Mouse (Mus musculus): ENCODE measurements around the gene Cradd. TPM values are rescaled to one million over a fixed set of nuclear protein-coding genes. Genes with fewer than 3 reads are reported as not detected.

Cradd gene
- 12.7 and 12.9 TPM in 2 replicates for polyA plus RNA-seq (2015; fragmentation: Nextera tagmentation; extraction: Ambion mirVana)

DNA sequence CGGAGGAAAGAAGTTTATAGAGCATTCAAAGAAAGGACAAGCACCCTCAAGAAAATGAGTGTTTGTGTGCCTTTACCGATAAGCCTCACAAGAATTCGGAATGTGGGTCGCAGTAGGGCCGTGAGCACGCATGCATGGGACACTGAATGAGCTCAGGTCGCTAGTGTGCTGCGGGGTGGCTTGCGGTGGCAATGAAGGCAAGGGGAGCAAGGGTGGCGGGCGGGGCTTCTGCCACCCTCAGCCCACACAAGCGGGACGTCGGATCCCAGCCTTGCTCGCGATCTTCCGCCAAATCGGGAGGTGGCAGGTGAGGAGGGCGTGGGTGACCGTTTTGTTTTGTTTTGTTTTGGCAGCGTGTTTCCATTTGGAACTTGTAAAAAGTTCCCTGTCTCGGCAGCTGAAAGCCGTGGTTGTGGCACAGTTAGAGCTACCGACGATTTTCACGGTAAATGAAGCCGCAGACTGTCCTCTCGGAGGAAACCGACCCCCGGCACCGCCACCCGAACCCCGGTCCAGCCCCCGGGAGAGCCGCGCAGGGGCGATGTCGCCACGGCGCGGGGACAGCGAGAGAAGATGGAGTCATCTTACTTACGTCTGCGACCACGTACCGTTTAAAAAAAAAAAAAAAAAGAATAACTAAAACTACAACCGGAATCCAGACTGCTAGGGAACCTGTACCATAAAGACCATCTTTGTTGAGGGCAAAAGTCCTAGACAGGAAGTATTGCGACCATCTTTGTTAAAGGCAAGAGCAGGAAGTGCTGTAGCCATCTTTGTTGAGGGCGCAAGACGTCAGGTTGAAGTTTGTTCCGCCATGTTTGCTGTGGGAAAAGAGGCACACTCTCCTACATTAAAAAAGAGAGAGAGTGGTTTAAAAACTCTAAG lies at the start of gene Cradd:
Gene Cradd, minus strand, starts transcription at position 741 of the 885 bp plus-strand sequence.
- Histone ChIP-seq H3K9me3 (no peaks in the 10 kb centered on the region), H3K27me3 (no peaks in the 10 kb centered on the region), H3K4me2 (peak within 1 kb of the TSS; percentile 72), H3K36me3 (no peaks in the 10 kb centered on the region), H3K4me1 (peaks cover 18% of the 10 kb centered on the region), H3K9ac (peak within 1 kb of the TSS; percentile 71), H3K4me3 (peak within 1 kb of the TSS; percentile 66), H3K27ac (peak within 1 kb of the TSS; percentile 96)
- WGBS, result under 1% methylated on average over 51 of the region's 51 CpGs
- ATAC-seq (ENCODE audit: borderline replicate concordance, extremely low read depth, low FRiP score, low TSS enrichment), result peak; percentile 86

DNA sequence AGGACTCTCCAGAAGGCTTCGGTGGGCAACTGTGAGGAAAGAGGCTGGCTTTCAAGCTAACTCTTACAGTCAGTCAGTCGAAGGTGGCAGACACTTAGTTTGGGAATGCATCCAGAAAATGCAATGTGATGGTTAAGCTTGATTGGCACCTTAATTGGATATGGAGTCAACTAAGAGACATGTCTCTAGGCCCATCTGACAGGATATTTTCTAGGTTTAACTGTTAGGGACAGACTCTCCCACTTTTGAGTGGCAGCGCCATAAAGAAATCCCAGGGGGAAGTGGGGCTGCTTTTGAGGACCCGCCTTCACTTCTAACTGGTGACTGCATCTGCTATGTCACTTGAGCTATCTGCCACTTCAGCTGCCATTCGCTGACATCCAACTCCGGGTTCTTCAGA lies 49.4 kb upstream of the Cradd start:
- Histone ChIP-seq H3K27me3 (no peaks in the 10 kb centered on the region), H3K4me2 (no peak overlapping the region), H3K27ac (no peak overlapping the region), H3K9ac (no peak overlapping the region), H3K4me3 (no peak overlapping the region), H3K9me3 (no peaks in the 10 kb centered on the region), H3K36me3 (no peaks in the 10 kb centered on the region), H3K4me1 (no peaks in the 10 kb centered on the region)
- 90% methylated on average over 6 of the region's 6 CpGs for WGBS
- no peak for ATAC-seq (ENCODE audit: borderline replicate concordance, extremely low read depth, low FRiP score, low TSS enrichment)

DNA sequence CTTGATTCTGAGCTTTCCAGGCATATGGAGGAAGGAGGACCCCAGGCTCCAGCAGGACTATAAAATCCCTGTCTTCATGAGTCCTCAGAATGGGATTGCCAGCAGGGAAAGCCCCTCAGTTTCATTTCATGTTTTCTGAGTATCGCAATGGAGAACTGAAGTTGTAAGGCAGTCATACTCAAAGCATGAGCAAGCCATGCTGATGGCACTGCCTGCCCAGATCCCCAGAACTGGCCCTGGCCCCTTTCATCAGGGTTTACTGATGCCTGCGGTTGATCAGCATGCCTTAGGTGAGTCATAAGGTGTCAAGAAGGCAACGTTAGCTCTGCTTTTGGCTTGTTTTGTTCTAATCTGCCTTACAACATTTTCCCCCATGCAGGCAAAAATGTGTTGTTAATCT lies 48.0 kb upstream of the Cradd start:
- 79% methylated on average over 3 of the region's 3 CpGs for WGBS
- H3K4me2 ChIP-seq, result no peak overlapping the region
- no peak overlapping the region for H3K27ac ChIP-seq
- no peak for ATAC-seq (ENCODE audit: borderline replicate concordance, extremely low read depth, low FRiP score, low TSS enrichment)
- H3K27me3 ChIP-seq, result no peaks in the 10 kb centered on the region
- no peaks in the 10 kb centered on the region for H3K9me3 ChIP-seq
- H3K4me3 ChIP-seq, result no peak overlapping the region
- no peak overlapping the region for H3K9ac ChIP-seq
- H3K4me1 ChIP-seq, result no peaks in the 10 kb centered on the region
- no peaks in the 10 kb centered on the region for H3K36me3 ChIP-seq

DNA sequence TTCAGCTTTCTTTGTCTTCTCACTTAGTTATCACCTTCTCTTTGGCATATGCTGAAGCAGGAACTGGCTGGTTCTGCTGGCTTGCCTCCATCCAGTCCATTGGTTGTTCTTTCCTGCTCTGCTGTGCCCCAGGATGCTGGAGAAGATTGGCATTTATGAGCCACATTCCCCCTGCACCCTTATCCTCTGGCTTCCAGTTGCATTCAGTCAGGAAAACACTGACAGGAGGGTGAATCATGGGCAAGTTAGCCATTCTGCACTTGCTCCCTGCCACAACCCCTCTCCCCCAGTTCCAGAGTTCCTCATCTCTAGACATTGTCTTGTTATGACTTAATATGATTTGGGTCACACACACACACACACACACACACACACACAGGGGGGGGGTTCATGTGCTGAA lies 45.3 kb upstream of the Cradd start:
- no peaks in the 10 kb centered on the region for H3K36me3 ChIP-seq
- H3K4me3 ChIP-seq, result no peak overlapping the region
- H3K27ac ChIP-seq, result no peak overlapping the region
- H3K4me1 ChIP-seq, result no peaks in the 10 kb centered on the region
- H3K9ac ChIP-seq, result no peak overlapping the region
- no peaks in the 10 kb centered on the region for H3K27me3 ChIP-seq
- H3K9me3 ChIP-seq, result no peaks in the 10 kb centered on the region
- no peak overlapping the region for H3K4me2 ChIP-seq
- ATAC-seq (ENCODE audit: borderline replicate concordance, extremely low read depth, low FRiP score, low TSS enrichment), result no peak

DNA sequence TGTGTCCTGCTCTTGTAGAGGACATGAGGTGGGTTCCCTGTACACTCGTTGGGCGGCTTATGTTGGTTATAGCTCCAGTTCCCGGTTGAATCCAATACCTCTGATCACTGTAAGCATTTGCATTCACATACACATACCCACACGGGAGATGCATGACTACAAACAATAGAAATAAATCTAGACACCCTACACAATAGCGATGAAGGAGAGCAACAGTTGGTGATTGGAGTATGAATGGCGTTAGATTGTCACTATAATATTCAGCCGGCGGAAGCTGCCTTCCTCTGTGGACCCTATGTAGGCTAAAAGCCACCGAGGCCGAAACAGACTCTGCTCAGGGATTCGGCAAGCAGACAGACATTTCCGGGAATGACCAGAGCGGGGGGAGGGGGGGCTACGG lies 44.2 kb upstream of the Cradd start:
- ATAC-seq (ENCODE audit: borderline replicate concordance, extremely low read depth, low FRiP score, low TSS enrichment), result no peak
- Histone ChIP-seq H3K9ac (no peak overlapping the region), H3K4me1 (no peaks in the 10 kb centered on the region), H3K4me3 (no peak overlapping the region), H3K9me3 (no peaks in the 10 kb centered on the region), H3K4me2 (no peak overlapping the region), H3K27ac (no peak overlapping the region), H3K27me3 (no peaks in the 10 kb centered on the region), H3K36me3 (no peaks in the 10 kb centered on the region)
- 83% methylated on average over 14 of the region's 14 CpGs for WGBS

DNA sequence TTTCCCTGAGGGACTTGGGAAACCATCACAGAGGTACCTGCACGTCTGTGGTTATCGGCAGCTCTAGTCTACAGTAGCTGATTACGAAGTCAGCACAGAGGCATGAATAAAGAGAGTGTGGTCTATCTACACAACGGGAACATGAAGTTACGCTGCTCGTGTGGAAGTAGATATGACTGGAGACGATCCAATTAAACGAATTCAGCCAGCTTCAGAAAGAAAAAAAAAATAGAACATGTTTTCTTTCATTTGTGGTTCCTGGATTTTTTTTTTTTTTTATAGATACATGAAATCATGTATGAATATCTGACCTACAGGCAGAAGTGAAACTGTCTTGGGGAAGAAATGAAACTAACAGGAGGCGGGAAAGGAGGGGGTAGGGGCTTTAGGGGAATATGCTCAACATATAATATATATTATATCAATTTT lies 43.7 kb upstream of the Cradd start:
- 87% methylated on average over 9 of the region's 9 CpGs for WGBS
- H3K36me3 ChIP-seq, result no peaks in the 10 kb centered on the region
- no peaks in the 10 kb centered on the region for H3K27me3 ChIP-seq
- H3K27ac ChIP-seq, result no peak overlapping the region
- no peak overlapping the region for H3K9ac ChIP-seq
- H3K4me1 ChIP-seq, result no peaks in the 10 kb centered on the region
- no peak overlapping the region for H3K4me2 ChIP-seq
- ATAC-seq (ENCODE audit: borderline replicate concordance, extremely low read depth, low FRiP score, low TSS enrichment), result no peak
- no peak overlapping the region for H3K4me3 ChIP-seq
- H3K9me3 ChIP-seq, result no peaks in the 10 kb centered on the region

DNA sequence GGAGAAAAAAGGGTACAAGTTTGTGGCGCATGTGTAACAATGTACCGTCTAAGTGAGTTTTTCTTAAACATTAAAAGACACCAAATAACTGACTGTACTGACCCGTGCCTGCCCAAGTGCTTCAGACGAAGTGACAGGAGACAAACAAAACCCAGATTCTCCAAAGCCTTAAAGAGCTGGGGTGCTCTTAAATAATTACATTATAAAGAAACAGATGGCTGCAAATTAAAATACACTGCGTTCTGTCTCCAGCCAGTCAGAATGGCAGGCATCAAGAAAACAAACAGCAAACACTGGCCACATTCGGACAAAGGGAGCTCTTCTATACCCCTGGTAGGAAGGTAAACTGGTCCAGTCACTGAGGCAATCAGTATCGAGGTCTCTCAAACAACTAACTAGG lies 43.3 kb upstream of the Cradd start:
- H3K27ac ChIP-seq, result no peak overlapping the region
- H3K36me3 ChIP-seq, result no peaks in the 10 kb centered on the region
- no peaks in the 10 kb centered on the region for H3K4me1 ChIP-seq
- H3K4me3 ChIP-seq, result no peak overlapping the region
- H3K27me3 ChIP-seq, result no peaks in the 10 kb centered on the region
- no peaks in the 10 kb centered on the region for H3K9me3 ChIP-seq
- H3K9ac ChIP-seq, result no peak overlapping the region
- H3K4me2 ChIP-seq, result no peak overlapping the region
- WGBS, result 67% methylated on average over 7 of the region's 7 CpGs
- no peak for ATAC-seq (ENCODE audit: borderline replicate concordance, extremely low read depth, low FRiP score, low TSS enrichment)

DNA sequence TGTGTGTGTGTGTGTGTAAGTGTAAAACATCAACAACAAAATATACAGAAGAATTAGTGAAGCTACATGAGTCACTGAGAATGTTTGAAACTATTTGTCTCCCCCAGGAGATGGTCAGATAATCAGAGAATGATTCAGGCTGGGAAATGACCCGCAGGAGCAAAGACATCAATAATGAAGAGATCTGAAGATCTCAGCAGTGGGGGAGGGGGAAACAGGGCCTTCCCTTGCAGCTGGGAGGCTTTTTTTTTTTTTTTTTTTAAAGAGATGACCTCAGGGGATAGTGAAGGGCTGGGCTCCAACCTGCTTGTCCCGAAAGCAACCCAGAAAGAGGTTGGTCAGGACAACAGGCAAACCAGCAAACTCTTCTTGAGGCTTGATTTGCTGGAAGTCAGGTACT lies 38.4 kb upstream of the Cradd start:
- Histone ChIP-seq H3K4me3 (no peak overlapping the region), H3K4me2 (no peak overlapping the region), H3K9ac (no peak overlapping the region), H3K27ac (no peak overlapping the region), H3K4me1 (0 out of 2 replicates have a peak, but pooled peaks cover 3% of the 10 kb centered on the region), H3K36me3 (no peaks in the 10 kb centered on the region), H3K9me3 (no peaks in the 10 kb centered on the region), H3K27me3 (no peaks in the 10 kb centered on the region)
- no peak for ATAC-seq (ENCODE audit: borderline replicate concordance, extremely low read depth, low FRiP score, low TSS enrichment)
- WGBS, result 40% methylated on average over 2 of the region's 2 CpGs

DNA sequence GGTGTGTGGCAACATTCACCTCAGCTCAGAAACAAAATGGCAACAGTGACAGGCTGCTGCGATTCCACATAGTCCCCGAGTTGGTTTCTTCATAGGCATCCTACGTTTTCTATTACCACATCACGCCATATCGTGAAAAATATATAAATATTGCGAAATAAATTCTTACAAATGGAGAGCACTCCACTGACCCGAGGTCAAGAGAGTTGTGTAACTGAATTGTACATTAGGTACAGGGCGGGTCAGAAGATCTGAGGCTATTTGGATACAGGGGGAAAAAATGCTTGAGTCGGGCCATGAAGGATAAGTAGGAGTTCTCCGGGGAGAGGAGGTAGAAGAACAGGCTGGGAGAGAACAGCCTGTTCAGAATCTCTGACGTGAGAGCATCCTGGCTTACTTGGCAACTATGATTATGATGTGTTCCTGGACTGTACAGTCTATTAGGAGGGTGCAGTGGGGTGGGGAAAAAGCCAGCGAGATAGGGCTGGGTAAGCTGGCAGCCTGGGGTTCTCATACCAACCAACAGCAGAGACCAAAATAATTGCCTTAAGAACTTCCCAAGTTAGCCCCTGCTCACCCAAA lies 37.4 kb upstream of the Cradd start:
- H3K27me3 ChIP-seq, result no peaks in the 10 kb centered on the region
- ATAC-seq (ENCODE audit: borderline replicate concordance, extremely low read depth, low FRiP score, low TSS enrichment), result peak; percentile 65
- H3K4me1 ChIP-seq, result 0 out of 2 replicates have a peak, but pooled peaks cover 3% of the 10 kb centered on the region
- H3K4me3 ChIP-seq, result no peak overlapping the region
- H3K9ac ChIP-seq, result no peak overlapping the region
- H3K4me2 ChIP-seq, result no peak overlapping the region
- no peak overlapping the region for H3K27ac ChIP-seq
- 55% methylated on average over 12 of the region's 12 CpGs for WGBS
- no peaks in the 10 kb centered on the region for H3K36me3 ChIP-seq
- H3K9me3 ChIP-seq, result no peaks in the 10 kb centered on the region

DNA sequence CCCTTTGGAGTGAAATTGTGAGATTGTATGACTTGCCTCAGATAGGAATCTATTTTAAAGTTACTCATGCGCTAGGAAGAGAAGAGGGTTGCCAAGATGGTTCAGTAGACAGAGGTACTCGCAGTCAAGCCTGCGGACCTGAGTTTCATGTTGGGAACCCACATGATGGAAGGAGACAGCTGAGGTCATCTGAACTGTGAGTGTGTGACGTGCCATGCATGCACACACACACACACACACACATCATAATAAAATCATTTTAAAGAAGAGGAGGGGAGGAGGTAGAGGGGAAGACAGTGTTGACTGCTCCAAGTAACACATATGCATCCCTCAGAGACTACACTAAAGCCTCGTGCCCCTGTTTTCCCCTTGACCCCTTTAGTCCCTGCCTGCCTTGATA lies 36.1 kb upstream of the Cradd start:
- WGBS, result 75% methylated on average over 5 of the region's 5 CpGs

DNA sequence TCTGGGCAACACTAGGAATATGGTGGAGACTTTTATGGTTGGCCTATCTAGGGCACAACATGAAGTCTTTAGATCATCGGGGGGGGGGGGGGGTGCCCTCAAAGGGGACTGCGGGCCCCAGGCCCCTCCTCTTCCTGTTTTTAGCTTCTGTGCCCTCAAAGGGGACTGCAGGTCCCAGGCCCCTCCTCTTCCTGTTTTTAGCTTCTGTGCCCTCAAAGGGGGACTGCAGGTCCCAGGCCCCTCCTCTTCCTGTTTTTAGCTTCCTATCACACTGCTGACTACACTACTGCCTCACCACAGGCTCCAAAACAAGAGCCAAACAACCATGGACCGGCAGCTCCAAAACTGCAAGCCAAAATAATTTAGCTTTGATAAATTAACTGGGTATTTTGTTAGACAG lies 33.8 kb upstream of the Cradd start:
- whole genome bisulfite sequencing, result 84% methylated on average over 3 of the region's 3 CpGs
- H3K4me3 ChIP-seq, result no peak overlapping the region
- H3K27me3 ChIP-seq, result no peaks in the 10 kb centered on the region
- H3K9ac ChIP-seq, result no peak overlapping the region
- no peak for ATAC-seq (ENCODE audit: borderline replicate concordance, extremely low read depth, low FRiP score, low TSS enrichment)
- H3K9me3 ChIP-seq, result no peaks in the 10 kb centered on the region
- H3K27ac ChIP-seq, result no peak overlapping the region
- H3K36me3 ChIP-seq, result no peaks in the 10 kb centered on the region
- H3K4me2 ChIP-seq, result no peak overlapping the region
- 0 out of 2 replicates have a peak, but pooled peaks cover 3% of the 10 kb centered on the region for H3K4me1 ChIP-seq

More for the DNA sequence above, 36.1 kb upstream of the Cradd start:
- Histone ChIP-seq H3K4me3 (no peak overlapping the region), H3K27me3 (no peaks in the 10 kb centered on the region), H3K9ac (no peak overlapping the region), H3K27ac (no peak overlapping the region), H3K4me1 (0 out of 2 replicates have a peak, but pooled peaks cover 3% of the 10 kb centered on the region), H3K36me3 (no peaks in the 10 kb centered on the region), H3K4me2 (no peak overlapping the region), H3K9me3 (no peaks in the 10 kb centered on the region)
- ATAC-seq (ENCODE audit: borderline replicate concordance, extremely low read depth, low FRiP score, low TSS enrichment), result no peak

DNA sequence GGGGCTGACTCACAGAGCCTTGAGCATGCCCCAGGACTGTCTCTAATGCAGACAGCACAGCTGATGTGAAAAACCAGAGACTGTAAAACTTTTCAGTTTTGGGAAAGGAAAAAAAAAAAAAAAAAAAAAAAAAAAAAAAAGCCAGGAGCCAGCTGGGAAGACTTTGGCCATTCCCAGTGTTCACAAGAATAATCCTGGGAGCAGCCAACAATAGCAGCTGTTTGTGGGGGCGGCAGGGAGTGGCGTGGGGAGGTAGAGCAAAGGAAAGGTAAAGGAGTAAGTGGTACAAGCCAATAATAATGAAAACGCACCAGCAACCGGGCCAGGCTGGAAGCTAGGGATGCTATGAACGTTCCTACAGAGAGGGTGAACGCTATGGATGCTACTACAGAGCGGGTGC lies 32.8 kb upstream of the Cradd start:
- Histone ChIP-seq H3K4me1 (0 out of 2 replicates have a peak, but pooled peaks cover 3% of the 10 kb centered on the region), H3K27ac (no peak overlapping the region), H3K27me3 (no peaks in the 10 kb centered on the region), H3K9me3 (no peaks in the 10 kb centered on the region), H3K4me3 (no peak overlapping the region), H3K9ac (no peak overlapping the region), H3K4me2 (no peak overlapping the region), H3K36me3 (no peaks in the 10 kb centered on the region)
- 82% methylated on average over 7 of the region's 7 CpGs for WGBS
- no peak for ATAC-seq (ENCODE audit: borderline replicate concordance, extremely low read depth, low FRiP score, low TSS enrichment)
